Mouse (Mus musculus) C2C12 (cell line): Measurements from ENCODE around the gene Hbs1l. TPM values are rescaled to one million over a fixed set of nuclear protein-coding genes. Genes with fewer than 3 reads are reported as not detected.

Experiments
- H3K27me3 ChIP-seq: one replicate; pipeline ENCODE4 v1.6.1; 2011; ENCODE audit not compliant: control insufficient read depth, insufficient read depth, insufficient read length
- H3K36me3 ChIP-seq: one replicate; pipeline ENCODE4 v1.6.1; 2011; ENCODE audit not compliant: control insufficient read depth, insufficient read depth
- H3K4me3 ChIP-seq: one replicate; pipeline ENCODE4 v1.5.1; 2011; ENCODE audit warnings: mild to moderate bottlenecking, control low read depth; ENCODE audit not compliant: poor library complexity, insufficient read depth, severe bottlenecking
- H3K79me2 ChIP-seq: one replicate; pipeline ENCODE4 v1.6.1; 2011; ENCODE audit not compliant: control insufficient read depth, insufficient read depth
- H3K79me3 ChIP-seq: one replicate; pipeline ENCODE4 v1.6.1; 2011; ENCODE audit warnings: low read depth, control low read depth
- H3ac ChIP-seq: one replicate; pipeline ENCODE3; 2011; ENCODE audit warnings: low read depth; ENCODE audit not compliant: control insufficient read depth, insufficient read length
- CEBPB ChIP-seq: IDR thresholded peaks from one replicate; pipeline ENCODE4 v1.6.1; 2011; ENCODE audit warnings: low read depth, mild to moderate bottlenecking, control low read depth, moderate library complexity
- CTCF ChIP-seq: IDR thresholded peaks from one replicate; pipeline ENCODE4 v1.5.1; 2011; ENCODE audit not compliant: control insufficient read depth, insufficient read depth, insufficient read length
- FOSL1 ChIP-seq: IDR thresholded peaks from one replicate; pipeline ENCODE4 v1.8.0; 2011; ENCODE audit warnings: mild to moderate bottlenecking, low read length; ENCODE audit not compliant: poor library complexity, insufficient read depth, severe bottlenecking
- MAX ChIP-seq: IDR thresholded peaks from one replicate; pipeline ENCODE4 v1.6.1; 2011; ENCODE audit warnings: mild to moderate bottlenecking, control low read depth
- MYOD1 ChIP-seq: IDR thresholded peaks from one replicate; pipeline ENCODE4 v1.6.1; 2011; ENCODE audit warnings: low read depth; ENCODE audit not compliant: control insufficient read depth, insufficient read length
- MYOG ChIP-seq: IDR thresholded peaks from one replicate; pipeline ENCODE4 v1.6.1; 2011; ENCODE audit not compliant: control insufficient read depth, insufficient read length; ENCODE audit errors: extremely low read depth
- USF1 ChIP-seq: IDR thresholded peaks from one replicate; pipeline ENCODE4 v1.6.1; 2011; ENCODE audit warnings: low read depth, mild to moderate bottlenecking, control low read depth, moderate library complexity
- polyA plus RNA-seq: library from polyadenylated mRNA; unstranded; fragments of >200 nt; fragmentation: generic; extraction: Trizol; gene quantifications from one replicate; pipeline ENCODE4 v1.2.1, GENCODE M21; 2012; ENCODE audit warnings: missing spikeins

Gene Hbs1l
- polyA plus RNA-seq, 1 experiment, result 42.7 TPM

- H3K79me3 ChIP-seq, result no peaks in the 10 kb centered on the region
- H3ac ChIP-seq, result no peak overlapping the region
- H3K36me3 ChIP-seq, result peaks cover 65% of the 10 kb centered on the region
- H3K79me2 ChIP-seq, result no peaks in the 10 kb centered on the region
- H3K4me3 ChIP-seq, result no peak overlapping the region
- H3K27me3 ChIP-seq, result no peaks in the 10 kb centered on the region
- TF ChIP-seq CTCF, result no peak
- no peak for TF ChIP-seq MAX
- no peak for TF ChIP-seq CEBPB
- no peak for TF ChIP-seq USF1
- TF ChIP-seq FOSL1, result no peak
- TF ChIP-seq MYOD1, result no peak
Observed at GRCm38 (mm10) chr10:21363297-21363696, 67.5 kb downstream of the Hbs1l start.

GRCm38 (mm10) chr10:21364946-21365345 is 69.2 kb downstream of the Hbs1l start:
- Histone ChIP-seq H3K36me3 (peaks cover 70% of the 10 kb centered on the region), H3K79me2 (no peaks in the 10 kb centered on the region), H3K4me3 (no peak overlapping the region), H3K79me3 (no peaks in the 10 kb centered on the region), H3K27me3 (no peaks in the 10 kb centered on the region), H3ac (no peak overlapping the region)
- TF ChIP-seq MYOG (no peak), MAX (no peak), USF1 (no peak), FOSL1 (no peak), CEBPB (no peak), CTCF (no peak), MYOD1 (no peak)

- TF ChIP-seq FOSL1 (no peak), CTCF (no peak)
- Histone ChIP-seq H3K27me3 (no peaks in the 10 kb centered on the region), H3K79me3 (no peaks in the 10 kb centered on the region), H3K4me3 (no peak overlapping the region), H3K36me3 (peaks cover 68% of the 10 kb centered on the region), H3ac (no peak overlapping the region), H3K79me2 (no peaks in the 10 kb centered on the region)
Observed at GRCm38 (mm10) chr10:21365897-21366296, 70.1 kb downstream of the Hbs1l start.

- no peak overlapping the region for H3K4me3 ChIP-seq
- TF ChIP-seq CEBPB, result no peak
- no peak for TF ChIP-seq CTCF
- H3K79me2 ChIP-seq, result no peaks in the 10 kb centered on the region
- no peaks in the 10 kb centered on the region for H3K27me3 ChIP-seq
- H3ac ChIP-seq, result no peak overlapping the region
- peaks cover 63% of the 10 kb centered on the region for H3K36me3 ChIP-seq
- H3K79me3 ChIP-seq, result no peaks in the 10 kb centered on the region
Observed at GRCm38 (mm10) chr10:21366471-21366870, 70.7 kb downstream of the Hbs1l start.

GRCm38 (mm10) chr10:21367481-21367880 is 71.7 kb downstream of the Hbs1l start:
- H3K36me3 ChIP-seq, result peaks cover 56% of the 10 kb centered on the region
- H3ac ChIP-seq, result no peak overlapping the region
- TF ChIP-seq USF1 (no peak), CTCF (no peak), FOSL1 (no peak), MAX (no peak), MYOD1 (no peak), MYOG (no peak)

GRCm38 (mm10) chr10:21369586-21369985 is 73.8 kb downstream of the Hbs1l start:
- Histone ChIP-seq H3K27me3 (no peaks in the 10 kb centered on the region), H3K36me3 (peaks cover 46% of the 10 kb centered on the region), H3ac (no peak overlapping the region), H3K79me3 (no peaks in the 10 kb centered on the region), H3K79me2 (no peaks in the 10 kb centered on the region), H3K4me3 (no peak overlapping the region)
- TF ChIP-seq MYOD1, result no peak
- TF ChIP-seq CEBPB, result no peak
- TF ChIP-seq CTCF, result no peak
- no peak for TF ChIP-seq FOSL1
- no peak for TF ChIP-seq USF1
- TF ChIP-seq MYOG, result no peak
- no peak for TF ChIP-seq MAX

More at GRCm38 (mm10) chr10:21367481-21367880, 71.7 kb downstream of the Hbs1l start:
- H3K27me3 ChIP-seq, result no peaks in the 10 kb centered on the region
- no peaks in the 10 kb centered on the region for H3K79me3 ChIP-seq
- H3K4me3 ChIP-seq, result no peak overlapping the region
- H3K79me2 ChIP-seq, result no peaks in the 10 kb centered on the region

- TF ChIP-seq CEBPB (no peak), MYOG (no peak), FOSL1 (no peak), USF1 (no peak), MYOD1 (no peak), CTCF (no peak), MAX (no peak)
- Histone ChIP-seq H3ac (no peak overlapping the region), H3K27me3 (no peaks in the 10 kb centered on the region), H3K36me3 (peaks cover 32% of the 10 kb centered on the region), H3K79me3 (no peaks in the 10 kb centered on the region), H3K79me2 (no peaks in the 10 kb centered on the region), H3K4me3 (no peak overlapping the region)
Observed at GRCm38 (mm10) chr10:21372271-21372670, 76.5 kb downstream of the Hbs1l start.
